Mouse (Mus musculus): ENCODE results near the gene Cts6. TPM values are rescaled to one million over a fixed set of nuclear protein-coding genes. Genes with fewer than 3 reads are reported as not detected.
"Not testable (repeated sequence)": the region's sequence is repeated elsewhere in the genome, so short reads cannot be mapped to it uniquely, and the experiment has no call there.

The Cts6 gene
- polyA plus RNA-seq (2012; rRNA removed), result not detected in 2 replicates

- no peak within 1 kb of the TSS for H3K4me3 ChIP-seq (ENCODE audit: insufficient read depth, low read length)
- no peak for TF ChIP-seq POLR2A (IDR thresholded peaks at IDR 0.05; ENCODE audit: extremely low read depth, insufficient read depth, low read length)
- no peak for TF ChIP-seq CTCF (IDR thresholded peaks at IDR 0.05; ENCODE audit: extremely low read depth, insufficient read depth, low read length)
- H3K4me1 ChIP-seq (ENCODE audit: control insufficient read depth, insufficient read depth, low read length), result no peaks in the 10 kb centered on the region
- no peak within 1 kb of the TSS for H3K27ac ChIP-seq (ENCODE audit: insufficient read depth, low read length)
These were observed at the start of gene Cts6 for GRCm38 (mm10) chr13:61203310-61203709. Gene Cts6, minus strand, starts transcription at chr13:61203410.

- no peak overlapping the region for H3K27ac ChIP-seq (ENCODE audit: insufficient read depth, low read length)
- no peaks in the 10 kb centered on the region for H3K4me1 ChIP-seq (ENCODE audit: control insufficient read depth, insufficient read depth, low read length)
- TF ChIP-seq CTCF (IDR thresholded peaks at IDR 0.05; ENCODE audit: extremely low read depth, insufficient read depth, low read length), result peak; percentile 44; the same call in 1 of the 2 replicates
- no peak for TF ChIP-seq POLR2A (IDR thresholded peaks at IDR 0.05; ENCODE audit: extremely low read depth, insufficient read depth, low read length)
- H3K4me3 ChIP-seq (ENCODE audit: insufficient read depth, low read length), result no peak overlapping the region
These were observed 38.1 kb upstream of the Cts6 start for GRCm38 (mm10) chr13:61241076-61241947.

- H3K4me3 ChIP-seq (ENCODE audit: insufficient read depth, low read length); H3K4me1 ChIP-seq (ENCODE audit: control insufficient read depth, insufficient read depth, low read length); H3K27ac ChIP-seq (ENCODE audit: insufficient read depth, low read length): not testable (repeated sequence)
These were observed 17.9 kb downstream of the Cts6 start for GRCm38 (mm10) chr13:61185151-61185933.

- no peaks in the 10 kb centered on the region for H3K4me1 ChIP-seq (ENCODE audit: control insufficient read depth, insufficient read depth, low read length)
- no peak overlapping the region for H3K27ac ChIP-seq (ENCODE audit: insufficient read depth, low read length)
- TF ChIP-seq CTCF (IDR thresholded peaks at IDR 0.05; ENCODE audit: extremely low read depth, insufficient read depth, low read length) (no peak), POLR2A (IDR thresholded peaks at IDR 0.05; ENCODE audit: extremely low read depth, insufficient read depth, low read length) (no peak)
- H3K4me3 ChIP-seq (ENCODE audit: insufficient read depth, low read length), result no peak overlapping the region
These were observed 38.6 kb downstream of the Cts6 start for GRCm38 (mm10) chr13:61164622-61165021.

GRCm38 (mm10) chr13:61164156-61164555 lies 39.1 kb downstream of the Cts6 start, which contains the start of gene Ctsr:
Gene Ctsr, minus strand, starts transcription at chr13:61164256.
- no peaks in the 10 kb centered on the region for H3K4me1 ChIP-seq (ENCODE audit: control insufficient read depth, insufficient read depth, low read length)
- H3K27ac ChIP-seq (ENCODE audit: insufficient read depth, low read length), result no peak within 1 kb of the TSS
- TF ChIP-seq POLR2A (IDR thresholded peaks at IDR 0.05; ENCODE audit: extremely low read depth, insufficient read depth, low read length), result no peak
- no peak for TF ChIP-seq CTCF (IDR thresholded peaks at IDR 0.05; ENCODE audit: extremely low read depth, insufficient read depth, low read length)
- no peak within 1 kb of the TSS for H3K4me3 ChIP-seq (ENCODE audit: insufficient read depth, low read length)

Other genes with a start within 250 kb of the Cts6 start
- gene Ctsj, start 197.5 kb downstream of the Cts6 start, polyA plus RNA-seq (2012; rRNA removed), result 0.25 TPM in 1 of 2 replicates, not detected in the other
- not detected in 2 replicates for gene Ctsq, start 162.8 kb downstream of the Cts6 start, polyA plus RNA-seq (2012; rRNA removed)
- not detected in 2 replicates for gene Ctsr, start 39.2 kb downstream of the Cts6 start, polyA plus RNA-seq (2012; rRNA removed)
- not detected in 2 replicates for gene Cts8, start 51.9 kb upstream of the Cts6 start, polyA plus RNA-seq (2012; rRNA removed)
- not detected in 2 replicates for gene Gm49398, start 85.4 kb upstream of the Cts6 start, polyA plus RNA-seq (2012; rRNA removed)
- gene Cts7, start 154.8 kb upstream of the Cts6 start, polyA plus RNA-seq (2012; rRNA removed), result not detected in 2 replicates